Mouse (Mus musculus): ENCODE measurements around the gene Snx18. TPM values are rescaled to one million over a fixed set of nuclear protein-coding genes. Genes with fewer than 3 reads are reported as not detected.

The Snx18 gene
- total and polyA plus RNA-seq, 3 experiments: 6.4 to 12.6 (median 9.1) TPM

DNA sequence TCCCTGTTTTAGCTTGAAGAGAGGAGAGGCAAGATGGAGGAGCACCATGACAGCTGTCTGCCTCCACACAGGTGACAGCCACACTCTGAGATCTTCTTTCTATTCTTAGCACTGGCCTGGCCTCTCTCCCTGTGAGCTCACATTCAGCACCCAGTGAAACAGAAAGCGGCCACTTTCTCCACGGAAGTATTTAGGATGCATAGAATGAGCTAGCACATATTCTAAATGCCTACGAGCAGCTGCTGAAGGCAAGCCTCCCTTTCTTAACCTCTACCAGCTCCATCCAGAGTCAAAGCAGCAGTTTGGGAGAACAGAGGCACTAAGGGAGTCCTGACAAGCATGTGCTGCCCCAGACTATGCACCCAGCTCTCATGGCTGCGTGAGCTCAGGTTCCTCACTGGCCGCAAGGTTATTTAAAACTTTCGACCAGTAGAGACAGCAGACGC lies 43.5 kb upstream of the Snx18 start:
- Histone ChIP-seq H3K9ac (ENCODE audit: insufficient read depth, low read depth) (peak overlapping the region; percentile 1; the same call in 1 of the 2 replicates), H3K9me3 (replicated peaks; ENCODE audit: low read length) (no peaks in the 10 kb centered on the region), H3K4me2 (ENCODE audit: insufficient read depth, low read depth, poor library complexity, severe bottlenecking) (peak overlapping the region; percentile 81), H3K4me1 (ENCODE audit: control insufficient read depth in 1 of 2, insufficient read depth in 2 of 2) (peaks cover 0 to 10% of the 10 kb centered on the region in 2 experiments; a peak in 2 of 4 replicates), H3K36me3 (replicated peaks in 1 of 2; ENCODE audit: control insufficient read depth in 1 of 2, insufficient read depth in 1 of 2, low read length in 1 of 2) (no peaks in the 10 kb centered on the region), H3K27me3 (replicated peaks) (no peaks in the 10 kb centered on the region), H3K4me3 (replicated peaks in 1 of 3; ENCODE audit: low read depth in 2 of 3, low read length in 2 of 3, poor library complexity in 1 of 3) (no peak overlapping the region), H3K79me2 (replicated peaks; ENCODE audit: control insufficient read depth, extremely low read depth, insufficient read depth, poor library complexity, severe bottlenecking) (no peaks in the 10 kb centered on the region), H3K27ac (ENCODE audit: insufficient read depth, low read depth) (no peak overlapping the region)
- peak; percentile 49 for DNase-seq (ENCODE audit: extremely low read depth)
- in situ Hi-C loops (cut with MboI; ENCODE audit: low pct_ligation_motif_present, low pct_unique_long_range_greater_than_20kb, low sequenced_read_pairs) (no loop called here), dilution Hi-C loops (cut with MboI; ENCODE audit: extremely low pct_ligation_motif_present, extremely low pct_unique_long_range_greater_than_20kb, low sequenced_read_pairs) (no loop called here)
- TF ChIP-seq ETS1 (conservative IDR thresholded peaks at IDR 0.05; ENCODE audit: low read depth, low read length) (peak; percentile 55; the same call in 1 of the 2 replicates), BHLHE40 (IDR thresholded peaks at IDR 0.05; ENCODE audit: low read depth, low read length) (peak; percentile 73), NELFE (IDR thresholded peaks at IDR 0.05; ENCODE audit: low read depth, low read length) (no peak), RAD21 (IDR thresholded peaks at IDR 0.05; ENCODE audit: low read depth, low read length) (no peak), KAT2A (IDR thresholded peaks at IDR 0.05; ENCODE audit: insufficient replicate concordance, low read length) (no peak), UBTF (IDR thresholded peaks at IDR 0.05; ENCODE audit: low read depth, low read length) (no peak), JUND (conservative IDR thresholded peaks at IDR 0.05; ENCODE audit: low read depth, low read length) (no peak), TCF12 (IDR thresholded peaks at IDR 0.05; ENCODE audit: low read depth, low read length) (0 out of 2 replicates have a peak, but pooled peaks have one; percentile 18), TBP (conservative IDR thresholded peaks at IDR 0.05; ENCODE audit: low read depth, low read length) (no peak), ELF1 (IDR thresholded peaks at IDR 0.05; ENCODE audit: low read depth, low read length) (peak; percentile 37; the same call in 1 of the 2 replicates), EP300 (IDR thresholded peaks at IDR 0.05; ENCODE audit: low read length) (peak; percentile 41; the same call in 1 of the 2 replicates), MYC (IDR thresholded peaks at IDR 0.05; ENCODE audit: low read depth, low read length) (0 out of 2 replicates have a peak, but pooled peaks have one; percentile 38), MAZ (IDR thresholded peaks at IDR 0.05; ENCODE audit: low read depth, low read length) (0 out of 2 replicates have a peak, but pooled peaks have one; percentile 30), JUN (IDR thresholded peaks at IDR 0.05; ENCODE audit: insufficient read depth, low read depth, low read length) (peak; percentile 23; the same call in 1 of the 2 replicates), SIN3A (IDR thresholded peaks at IDR 0.05; ENCODE audit: low read length) (peak; percentile 51; the same call in 1 of the 2 replicates), MAFK (IDR thresholded peaks at IDR 0.05; ENCODE audit: insufficient replicate concordance, low read length) (0 out of 2 replicates have a peak, but pooled peaks have one; percentile 15), IRF4 (IDR thresholded peaks at IDR 0.05; ENCODE audit: low read depth, low read length) (peak; percentile 20; the same call in 1 of the 2 replicates), MEF2A (IDR thresholded peaks at IDR 0.05; ENCODE audit: borderline replicate concordance, low read depth, low read length) (peak; percentile 87), MAX (IDR thresholded peaks at IDR 0.05; ENCODE audit: low read length) (peak; percentile 52; the same call in 1 of the 2 replicates), MXI1 (IDR thresholded peaks at IDR 0.05; ENCODE audit: low read depth, low read length) (0 out of 2 replicates have a peak, but pooled peaks have one; percentile 40), USF2 (conservative IDR thresholded peaks at IDR 0.05; ENCODE audit: low read depth, low read length) (no peak)

All from CH12.LX (cell line).